Mouse (Mus musculus): ENCODE data around the gene Aspm.

DNA sequence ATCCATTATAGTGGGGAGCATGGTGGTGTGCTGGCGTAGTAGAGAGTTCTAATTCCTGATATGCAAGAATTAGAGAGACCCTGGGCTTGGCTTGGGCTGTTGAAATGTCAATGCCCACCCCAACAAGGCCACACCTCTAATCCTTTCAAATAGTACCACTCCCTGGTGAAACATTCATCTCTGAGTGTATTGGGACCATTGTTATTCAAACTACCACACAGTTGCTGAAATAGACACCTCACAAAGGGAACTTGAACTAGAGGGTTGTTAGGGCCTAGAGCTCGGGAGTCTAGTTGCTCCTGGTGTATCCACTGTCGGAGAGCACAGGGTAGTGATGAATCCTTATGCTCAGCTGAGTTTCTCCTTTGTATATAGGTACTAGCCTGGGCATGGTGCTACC is 40.1 kb downstream of the Aspm start:
- TF ChIP-seq GATA1 (IDR thresholded peaks at IDR 0.05; ENCODE audit: borderline replicate concordance, low read length) (no peak), FLI1 (IDR thresholded peaks at IDR 0.05; ENCODE audit: low read length) (no peak)

Data from megakaryocyte, embryonic 14.5 days (primary cell).